Comparison of ENCODE assay signal across 8 mouse cellular contexts in the genomic region with DNA sequence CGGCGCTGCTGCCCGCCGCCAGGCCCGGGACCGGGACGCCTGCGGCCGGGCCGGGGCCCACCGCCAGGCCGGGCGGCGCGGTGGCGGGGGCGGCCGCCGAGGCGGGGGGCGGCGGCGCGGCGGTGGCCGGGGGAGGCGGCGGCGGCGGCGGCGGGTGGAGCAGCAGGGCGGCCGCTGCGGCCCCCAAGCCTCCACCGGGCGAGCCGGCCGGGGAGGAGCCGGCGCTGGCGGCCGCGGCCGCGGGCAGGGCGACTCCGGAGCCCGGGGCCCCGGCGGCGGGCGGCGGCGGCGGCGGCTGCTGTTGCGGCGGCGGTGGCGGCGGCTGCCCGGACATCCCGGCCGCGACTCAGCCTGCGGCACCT. TPM values are rescaled to one million over a fixed set of nuclear protein-coding genes. Genes with fewer than 3 reads are reported as not detected.
DNase-seq lines count a peak whose midpoint lies in the region; ATAC-seq and TF ChIP-seq lines count a peak whose summit lies in the region.

No protein-coding gene starts in this region.

- peak overlapping the region; percentile 96 for H3K9ac ChIP-seq in limb, embryonic 15.5 days
- H3K9ac ChIP-seq in stomach, embryonic 16.5 days (ENCODE audit: low read length) = peak overlapping the region; percentile 100

- peaks cover 3% of the 10 kb centered on the region for H3K27me3 ChIP-seq in erythroblast, embryonic 14.5 days (ENCODE audit: control insufficient read depth)
- no peaks in the 10 kb centered on the region for H3K27me3 ChIP-seq in spleen, adult 2 months (ENCODE audit: control insufficient read depth, insufficient read depth, low read length)
- no peaks in the 10 kb centered on the region for H3K27me3 ChIP-seq in limb, embryonic 15.5 days
- H3K27me3 ChIP-seq in stomach, embryonic 16.5 days (ENCODE audit: control insufficient read depth, insufficient read depth, low read length) = no peaks in the 10 kb centered on the region

- TF ChIP-seq CTCF in spleen, adult 2 months (IDR thresholded peaks at IDR 0.05; ENCODE audit: extremely low read depth, insufficient read depth, insufficient read length, insufficient replicate concordance) = no peak

- TF ChIP-seq POLR2A in spleen, adult 2 months (IDR thresholded peaks at IDR 0.05; ENCODE audit: low read depth, low read length) = no peak

- no peak for ATAC-seq in erythroblast, adult 5-6 weeks (replicated peaks; ENCODE audit: low FRiP score, poor library complexity, severe bottlenecking)
- ATAC-seq in limb, embryonic 15.5 days (ENCODE audit: insufficient number of reproducible peaks, low FRiP score, low TSS enrichment, low read depth) = no peak
- no peak for ATAC-seq in stomach, embryonic 16.5 days (ENCODE audit: insufficient read depth, low FRiP score)

- peaks cover 39% of the 10 kb centered on the region for H3K4me1 ChIP-seq in erythroblast, embryonic 14.5 days (ENCODE audit: control insufficient read depth)
- peaks cover 4% of the 10 kb centered on the region; the same call in 1 of the 2 replicates for H3K4me1 ChIP-seq in spleen, adult 2 months (ENCODE audit: control insufficient read depth, insufficient read depth, insufficient read length)
- H3K4me1 ChIP-seq in limb, embryonic 15.5 days = peaks cover 13% of the 10 kb centered on the region
- peaks cover 12% of the 10 kb centered on the region for H3K4me1 ChIP-seq in stomach, embryonic 16.5 days (ENCODE audit: control insufficient read depth, insufficient read depth, low read length)

- H3K4me3 ChIP-seq in erythroblast, embryonic 14.5 days (replicated peaks) = peak overlapping the region; percentile 92
- peak overlapping the region; percentile 100 for H3K4me3 ChIP-seq in spleen, adult 2 months (ENCODE audit: extremely low read depth, insufficient read depth, insufficient read length)
- H3K4me3 ChIP-seq in limb, embryonic 15.5 days = peak overlapping the region; percentile 77
- H3K4me3 ChIP-seq in stomach, embryonic 16.5 days (replicated peaks; ENCODE audit: low read length) = peak overlapping the region; percentile 94

- H3K27ac ChIP-seq in spleen, adult 2 months (ENCODE audit: insufficient read depth, low read length) = peak overlapping the region; percentile 100
- H3K27ac ChIP-seq in limb, embryonic 15.5 days = peak overlapping the region; percentile 98
- H3K27ac ChIP-seq in stomach, embryonic 16.5 days (ENCODE audit: low read length) = peak overlapping the region; percentile 99

- H3K9me3 ChIP-seq in erythroblast, embryonic 14.5 days (ENCODE audit: control insufficient read depth, low read length) = no peaks in the 10 kb centered on the region
- no peaks in the 10 kb centered on the region for H3K9me3 ChIP-seq in limb, embryonic 15.5 days
- H3K9me3 ChIP-seq in stomach, embryonic 16.5 days (replicated peaks; ENCODE audit: control insufficient read depth, low read length) = no peaks in the 10 kb centered on the region

- 20% methylated on average over 59 of the region's 67 CpGs for WGBS in spleen, adult 2 months
- WGBS in limb, embryonic 15.5 days = under 1% methylated on average over 32 of the region's 67 CpGs
- WGBS in stomach, embryonic 16.5 days = 0% methylated on average over 13 of the region's 67 CpGs

- H3K36me3 ChIP-seq in erythroblast, embryonic 14.5 days (ENCODE audit: control insufficient read depth) = peaks cover 7% of the 10 kb centered on the region
- no peaks in the 10 kb centered on the region for H3K36me3 ChIP-seq in spleen, adult 2 months (ENCODE audit: control insufficient read depth, insufficient read depth, low read length)
- no peaks in the 10 kb centered on the region for H3K36me3 ChIP-seq in limb, embryonic 15.5 days
- H3K36me3 ChIP-seq in stomach, embryonic 16.5 days (ENCODE audit: control insufficient read depth, insufficient read depth, low read length) = no peaks in the 10 kb centered on the region

- peak overlapping the region; percentile 69 for H3K4me2 ChIP-seq in limb, embryonic 15.5 days
- H3K4me2 ChIP-seq in stomach, embryonic 16.5 days (ENCODE audit: low read depth, low read length) = peak overlapping the region; percentile 90

- no peak for DNase-seq in spleen, adult 2 months (ENCODE audit: low read depth in 1 of 2, low spot score in 2 of 2)
- no peak for DNase-seq in spleen, postnatal 10 days (ENCODE audit: low spot score in 2 of 2)
- DNase-seq in layer of hippocampus, postnatal 10 days (ENCODE audit: low spot score in 2 of 2) = no peak
- DNase-seq in retina, embryonic 14.5 days (ENCODE audit: low spot score) = no peak

RNA-seq across cellular contexts. Expression of gene Ranbp9, which starts 0.5 kb away (rescaled TPM):
- 2.1 and 2.7 TPM in 2 replicates for polyA plus RNA-seq in erythroblast, embryonic 14.5 days (2012)
- 35.4 and 65.8 TPM in 2 replicates for total RNA-seq in erythroblast, adult 5-6 weeks (2015; ENCODE audit: low replicate concordance)
- 29.8 and 33.5 TPM in 2 replicates for total RNA-seq in erythroblast, adult 5-6 weeks (2017; ENCODE audit: low replicate concordance)
- polyA plus RNA-seq in spleen, adult 2 months (2012; rRNA removed) = 14.4 and 15.7 TPM in 2 replicates
- 8.1 and 8.8 TPM in 2 replicates for polyA plus RNA-seq in limb, embryonic 15.5 days (2015; fragmentation: Nextera tagmentation; extraction: Ambion mirVana)
- polyA plus RNA-seq in stomach, embryonic 16.5 days (2015; fragmentation: Nextera tagmentation; extraction: Ambion mirVana) = 7.0 and 7.9 TPM in 2 replicates
- 10 to 100 TPM; 67.8 to 77.0 TPM for total RNA-seq in layer of hippocampus, postnatal 10 days (2021)
